ENCODE assay signal across 14 mouse cellular contexts in the genomic region with DNA sequence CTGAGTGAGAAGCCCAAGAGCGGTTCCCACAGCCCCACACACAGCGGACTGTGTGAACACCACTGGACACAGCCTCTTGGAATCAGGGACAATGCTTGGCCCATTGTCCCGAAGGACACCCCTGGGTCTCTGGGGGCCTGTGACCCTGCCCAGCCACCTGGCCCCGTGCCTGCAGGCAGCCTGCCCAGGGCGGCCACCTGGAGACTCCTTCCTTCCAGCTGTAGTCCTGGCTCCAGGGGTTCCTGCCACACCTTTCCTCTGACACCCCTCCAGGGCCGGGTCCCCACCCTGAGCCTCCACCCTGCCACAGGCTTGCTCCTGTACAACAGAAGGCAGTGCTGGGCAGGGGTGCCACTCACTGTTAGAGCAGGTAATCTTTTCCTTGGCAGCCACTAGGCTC. TPM values are rescaled to one million over a fixed set of nuclear protein-coding genes. Genes with fewer than 3 reads are reported as not detected.
DNase-seq lines count a peak whose midpoint lies in the region; ATAC-seq and TF ChIP-seq lines count a peak whose summit lies in the region.
"Had no signal": no experiment of that assay in that cellular context is flagged by ENCODE, and none has a peak within 500 bp of the region (broad histone marks: within the 10 kb centered on the region; RNA-seq: fewer than 3 reads in every experiment).

No protein-coding gene starts in this region.

- 0 out of 2 replicates have a peak, but pooled peaks cover 3% of the 10 kb centered on the region for H3K9me3 ChIP-seq in kidney, embryonic 14.5 days (ENCODE audit: control insufficient read depth, low read length)
- H3K9me3 ChIP-seq in intestine, postnatal 0 days (ENCODE audit: control insufficient read depth): no peaks in the 10 kb centered on the region
- H3K9me3 ChIP-seq: embryonic facial prominence, embryonic 12.5 days; neural tube, embryonic 13.5 days had no signal

- H3K27me3 ChIP-seq in kidney, embryonic 14.5 days (ENCODE audit: control insufficient read depth, insufficient read depth, low read length): no peaks in the 10 kb centered on the region
- H3K27me3 ChIP-seq in intestine, postnatal 0 days (replicated peaks; ENCODE audit: control insufficient read depth, insufficient read depth, low read length): no peaks in the 10 kb centered on the region
- H3K27me3 ChIP-seq: embryonic facial prominence, embryonic 12.5 days; neural tube, embryonic 13.5 days had no signal

- TF ChIP-seq CTCF in intestine, postnatal 0 days (IDR thresholded peaks at IDR 0.05; ENCODE audit: low read depth): no peak

- 87% methylated on average over 6 of the region's 6 CpGs for WGBS in kidney, embryonic 14.5 days
- WGBS in intestine, postnatal 0 days: 77% methylated on average over 6 of the region's 6 CpGs

- no peak overlapping the region for H3K9ac ChIP-seq in kidney, embryonic 14.5 days (ENCODE audit: low read depth, low read length)
- H3K9ac ChIP-seq in intestine, postnatal 0 days (ENCODE audit: low read depth, low read length): no peak overlapping the region
- H3K9ac ChIP-seq: embryonic facial prominence, embryonic 12.5 days; liver, embryonic 14.5 days; neural tube, embryonic 13.5 days had no signal

- ATAC-seq in kidney, embryonic 14.5 days (ENCODE audit: low FRiP score, low TSS enrichment): no peak
- no peak for ATAC-seq in intestine, postnatal 0 days
- ATAC-seq: forebrain, embryonic 14.5 days had no signal

- intact Hi-C loops in gastrocnemius, postnatal 14 days (cut with DNase I; ENCODE audit: low total_unique reads): loop anchor here (10.0 kb wide), 1 partner anchor 86 kb away; no protein-coding TSS in a partner anchor

- H3K36me3 ChIP-seq in kidney, embryonic 14.5 days (ENCODE audit: control insufficient read depth, insufficient read depth, low read length): no peaks in the 10 kb centered on the region
- H3K36me3 ChIP-seq in intestine, postnatal 0 days (ENCODE audit: control insufficient read depth, insufficient read depth): no peaks in the 10 kb centered on the region
- H3K36me3 ChIP-seq: embryonic facial prominence, embryonic 12.5 days; neural tube, embryonic 13.5 days had no signal

- H3K4me1 ChIP-seq in kidney, embryonic 14.5 days (ENCODE audit: control insufficient read depth, insufficient read depth, low read length): peaks cover 40% of the 10 kb centered on the region
- H3K4me1 ChIP-seq in intestine, postnatal 0 days (replicated peaks; ENCODE audit: control insufficient read depth, insufficient read depth, low read length): no peaks in the 10 kb centered on the region; the same call in 1 of the 2 replicates

- H3K4me3 ChIP-seq in kidney, embryonic 14.5 days (ENCODE audit: low read length): no peak overlapping the region
- no peak overlapping the region for H3K4me3 ChIP-seq in intestine, postnatal 0 days (ENCODE audit: low read depth, low read length)
- H3K4me3 ChIP-seq: embryonic facial prominence, embryonic 12.5 days; neural tube, embryonic 13.5 days had no signal

- no peak overlapping the region for H3K27ac ChIP-seq in kidney, embryonic 14.5 days (ENCODE audit: low read depth, low read length)
- no peak overlapping the region for H3K27ac ChIP-seq in intestine, postnatal 0 days (ENCODE audit: low read depth, low read length)
- H3K27ac ChIP-seq: embryonic facial prominence, embryonic 12.5 days; liver, embryonic 14.5 days; neural tube, embryonic 13.5 days; stomach, postnatal 0 days had no signal

- peak; percentile 78 for DNase-seq in kidney, adult 18-20 months
- DNase-seq in adrenal gland, postnatal 14 days: peak; percentile 77
- DNase-seq in gastrocnemius, postnatal 14 days: peak; percentile 46
- peak; percentile 69 to 73 for DNase-seq in kidney, adult 8-10 months
- DNase-seq in yolk sac, embryonic 10.5 days (ENCODE audit: low spot score): no peak
- DNase-seq in urinary bladder, postnatal 10 days (ENCODE audit: low spot score): no peak

- no peak overlapping the region for H3K4me2 ChIP-seq in kidney, embryonic 14.5 days (replicated peaks; ENCODE audit: low read depth, low read length)
- no peak overlapping the region for H3K4me2 ChIP-seq in intestine, postnatal 0 days (replicated peaks; ENCODE audit: low read depth)
- H3K4me2 ChIP-seq: embryonic facial prominence, embryonic 12.5 days; neural tube, embryonic 13.5 days had no signal

RNA-seq across cellular contexts. Expression of a gene that starts 11.2 kb away (rescaled TPM):
- 0.24 TPM in 1 of 2 replicates, not detected in the other for polyA plus RNA-seq in kidney, embryonic 14.5 days (2014; fragmentation: Nextera tagmentation; extraction: Ambion mirVana)
- total RNA-seq in adrenal gland, postnatal 14 days (2021): 1.0 and 1.1 TPM in 2 replicates
- not detected for total RNA-seq in gastrocnemius, postnatal 14 days (2021)
- 0.29 TPM in 1 of 2 replicates, not detected in the other for polyA plus RNA-seq in intestine, postnatal 0 days (2015; fragmentation: Nextera tagmentation; extraction: Ambion mirVana)
- polyA plus RNA-seq: heart, embryonic 14.5 days; liver, embryonic 14.5 days had no signal

RNA-seq across cellular contexts. Expression of a gene that starts 39.7 kb away (rescaled TPM):
- polyA plus RNA-seq in kidney, embryonic 14.5 days (2014; fragmentation: Nextera tagmentation; extraction: Ambion mirVana): 11.3 and 12.1 TPM in 2 replicates
- total RNA-seq in adrenal gland, postnatal 14 days (2021): 29.9 and 33.9 TPM in 2 replicates
- total RNA-seq in gastrocnemius, postnatal 14 days (2021): 10 to 100 TPM; 22.7 to 28.7 TPM
- 6.4 and 7.8 TPM in 2 replicates for polyA plus RNA-seq in intestine, postnatal 0 days (2015; fragmentation: Nextera tagmentation; extraction: Ambion mirVana)

Comparison
In these comparisons a context has a peak if more than half of its experiments do, and no peak if none do; other contexts are left out.
1. DNase-seq: peak in kidney, adult 18-20 months (single experiment), adrenal gland, postnatal 14 days (single experiment), gastrocnemius, postnatal 14 days (single experiment) and kidney, adult 8-10 months (2 of 2); none in yolk sac, embryonic 10.5 days (single experiment) and urinary bladder, postnatal 10 days (single experiment).